Mouse (Mus musculus) heart, embryonic 14.5 days (tissue): ENCODE data around the gene Smok3c. TPM values are rescaled to one million over a fixed set of nuclear protein-coding genes. Genes with fewer than 3 reads are reported as not detected.
"Not testable (repeated sequence)": the region's sequence is repeated elsewhere in the genome, so short reads cannot be mapped to it uniquely, and the experiment has no call there.

Experiments
- ATAC-seq: fragments of 200-750 bp; cut with Nextera tagmentation; 2 replicates; pipeline ENCODE4 v1.8.0; 2017; ENCODE audit warnings: low read depth, moderate TSS enrichment; ENCODE audit not compliant: insufficient number of reproducible peaks, insufficient read depth, low FRiP score
- H3K27ac ChIP-seq, 2 experiments: fragments of 200-500 bp in 1 of 2; fragments of 300-500 bp in 1 of 2; sonication (generic) in 1 of 2; replicated peaks in 1 of 2; 2 replicates each; pipeline ENCODE4 v1.5.1; 2012 to 2014; ENCODE audit warnings: low read depth in 2 of 2, low read length in 2 of 2, control low read depth in 1 of 2, mild to moderate bottlenecking in 1 of 2, mixed read lengths in 1 of 2; ENCODE audit not compliant: control insufficient read depth in 1 of 2, insufficient read depth in 1 of 2
- H3K27me3 ChIP-seq: fragments of 300-500 bp; sonication (generic); 2 replicates; pipeline ENCODE4 v1.6.1; 2014; ENCODE audit warnings: mild to moderate bottlenecking, low read length, control low read depth; ENCODE audit not compliant: control insufficient read depth, insufficient read depth
- H3K36me3 ChIP-seq: fragments of 300-500 bp; sonication (generic); 2 replicates; pipeline ENCODE4 v1.6.1; 2014; ENCODE audit warnings: mild to moderate bottlenecking, control low read depth, low read length, mixed read lengths; ENCODE audit not compliant: control insufficient read depth, insufficient read depth
- H3K4me1 ChIP-seq, 2 experiments: fragments of 200-500 bp in 1 of 2; fragments of 300-500 bp in 1 of 2; sonication (generic) in 1 of 2; 2 replicates each; pipeline ENCODE4 v1.6.1; 2012 to 2014; ENCODE audit warnings: low read length in 2 of 2, control low read depth in 1 of 2, mixed read lengths in 1 of 2; ENCODE audit not compliant: control insufficient read depth in 2 of 2, insufficient read depth in 2 of 2
- H3K4me2 ChIP-seq: fragments of 300-500 bp; sonication (generic); 2 replicates; pipeline ENCODE4 v1.6.1; 2014; ENCODE audit warnings: mild to moderate bottlenecking, low read length
- H3K4me3 ChIP-seq, 2 experiments: fragments of 200-500 bp in 1 of 2; fragments of 300-500 bp in 1 of 2; sonication (generic) in 1 of 2; 2 replicates each; pipeline ENCODE4 v1.5.1; 2012 to 2014; ENCODE audit warnings: low read length in 2 of 2, mild to moderate bottlenecking in 2 of 2, control low read depth in 1 of 2, low read depth in 1 of 2, moderate library complexity in 1 of 2; ENCODE audit not compliant: control insufficient read depth in 1 of 2, insufficient read depth in 1 of 2
- H3K9ac ChIP-seq: fragments of 300-500 bp; sonication (generic); 2 replicates; pipeline ENCODE4 v1.6.1; 2014; ENCODE audit warnings: mild to moderate bottlenecking, low read length
- H3K9me3 ChIP-seq: fragments of 300-500 bp; sonication (generic); 2 replicates; pipeline ENCODE4 v1.6.1; 2016; ENCODE audit warnings: low read length, control low read depth; ENCODE audit not compliant: control insufficient read depth
- WGBS: fragments of 180-500 bp; shearing (Covaris S2); extraction: QIAGEN DNeasy Blood & Tissue Kit; methylation state at CpG from one replicate; pipeline ENCODE4 v1.1.7; 2014; 5-methylcytosine and 5-hydroxymethylcytosine counted together
- polyA plus RNA-seq: library from polyadenylated mRNA; unstranded; fragments of >200 nt; fragmentation: Nextera tagmentation; extraction: Ambion mirVana; gene quantifications from 2 replicates; pipeline ENCODE4 v1.2.1, GENCODE M21; 2014

The Smok3c gene
- polyA plus RNA-seq, 1 experiment from 2014 or later, result not detected

DNA sequence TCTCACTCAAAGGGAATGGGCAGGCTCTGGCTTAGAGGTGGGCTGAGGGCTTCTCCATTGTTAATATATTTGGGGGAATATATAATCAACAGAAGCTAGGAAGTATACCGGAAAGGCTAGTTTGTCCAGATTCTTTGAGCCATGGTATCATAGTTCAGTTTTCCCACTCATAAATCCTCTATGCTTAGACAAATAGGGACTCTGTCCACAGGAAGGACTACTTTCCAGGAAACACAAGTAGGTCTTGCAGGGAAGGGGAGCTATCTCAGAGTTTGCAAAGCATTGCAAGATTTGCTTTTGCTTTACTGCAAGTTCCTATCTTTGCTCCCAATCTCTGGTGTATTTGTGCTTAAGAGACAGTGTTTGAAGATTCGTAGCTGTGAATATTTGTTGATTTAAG is 52.0 kb downstream of the Smok3c start:
- H3K4me3 ChIP-seq, result no peak overlapping the region
- no peak overlapping the region for H3K9ac ChIP-seq
- H3K27me3 ChIP-seq, result no peaks in the 10 kb centered on the region
- H3K4me2 ChIP-seq, result no peak overlapping the region
- ATAC-seq, result no peak
- H3K9me3 ChIP-seq, result no peaks in the 10 kb centered on the region
- peaks cover 50% of the 10 kb centered on the region for H3K36me3 ChIP-seq
- H3K4me1 ChIP-seq, result no peaks in the 10 kb centered on the region
- no peak overlapping the region for H3K27ac ChIP-seq
- 94% methylated on average over 2 of the region's 2 CpGs for WGBS

GRCm38 (mm10) chr5:138107130-138107529 is 54.1 kb downstream of the Smok3c start:
- 62% methylated on average over 3 of the region's 3 CpGs for WGBS
- no peaks in the 10 kb centered on the region for H3K27me3 ChIP-seq

GRCm38 (mm10) chr5:138109847-138110396 is 56.9 kb downstream of the Smok3c start:
- H3K36me3 ChIP-seq, H3K9me3 ChIP-seq, H3K4me2 ChIP-seq, H3K27me3 ChIP-seq, H3K4me3 ChIP-seq, H3K27ac ChIP-seq, H3K9ac ChIP-seq, H3K4me1 ChIP-seq, ATAC-seq: not testable (repeated sequence)
- WGBS, result 58% methylated on average over 4 of the region's 4 CpGs

More at GRCm38 (mm10) chr5:138107130-138107529, 54.1 kb downstream of the Smok3c start:
- no peaks in the 10 kb centered on the region for H3K9me3 ChIP-seq
- no peak overlapping the region for H3K4me2 ChIP-seq
- no peaks in the 10 kb centered on the region for H3K4me1 ChIP-seq
- ATAC-seq, result no peak
- H3K9ac ChIP-seq, result no peak overlapping the region
- no peak overlapping the region for H3K27ac ChIP-seq
- peaks cover 29% of the 10 kb centered on the region for H3K36me3 ChIP-seq
- no peak overlapping the region for H3K4me3 ChIP-seq

Other genes with a start within 250 kb of the Smok3c start
- gene Pilra, start 216.9 kb upstream of the Smok3c start, polyA plus RNA-seq, result 3.2 and 3.8 TPM in 2 replicates
- gene Pilrb1, start 195.1 kb upstream of the Smok3c start, polyA plus RNA-seq, result 0.44 and 0.68 TPM in 2 replicates
- 2.6 and 2.7 TPM in 2 replicates for gene Pilrb2, start 181.4 kb upstream of the Smok3c start, polyA plus RNA-seq
- gene Cyp3a13, start 131.6 kb upstream of the Smok3c start, polyA plus RNA-seq, result not detected in 2 replicates
- gene Gjc3, start 90.1 kb upstream of the Smok3c start, polyA plus RNA-seq, result 0.11 TPM in 1 of 2 replicates, not detected in the other
- gene Azgp1, start 71.7 kb upstream of the Smok3c start, polyA plus RNA-seq, result not detected in 2 replicates
- gene Smok3a, start 31.9 kb upstream of the Smok3c start, polyA plus RNA-seq, result not detected in 2 replicates
- not detected in 2 replicates for gene Smok3b, start 31.8 kb upstream of the Smok3c start, polyA plus RNA-seq
- gene Zkscan1, start 31.9 kb downstream of the Smok3c start, polyA plus RNA-seq, result 13.3 and 13.8 TPM in 2 replicates
- 40.0 and 40.4 TPM in 2 replicates for gene Zscan21, start 63.7 kb downstream of the Smok3c start, polyA plus RNA-seq
- gene Zfp113, start 102.5 kb downstream of the Smok3c start, polyA plus RNA-seq, result 10.3 and 10.4 TPM in 2 replicates
- 242 and 254 TPM in 2 replicates for gene Cops6, start 107.9 kb downstream of the Smok3c start, polyA plus RNA-seq
- 9.4 and 9.6 TPM in 2 replicates for gene Ap4m1, start 118.8 kb downstream of the Smok3c start, polyA plus RNA-seq
- gene Mcm7, start 119.2 kb downstream of the Smok3c start, polyA plus RNA-seq, result 89.0 and 102 TPM in 2 replicates
- 65.2 and 66.0 TPM in 2 replicates for gene Taf6, start 134.3 kb downstream of the Smok3c start, polyA plus RNA-seq
- gene Cnpy4, start 134.3 kb downstream of the Smok3c start, polyA plus RNA-seq, result 18.5 and 22.8 TPM in 2 replicates
- gene Mblac1, start 141.1 kb downstream of the Smok3c start, polyA plus RNA-seq, result 6.1 and 6.5 TPM in 2 replicates
- not detected in 2 replicates for gene Nxpe5, start 172.7 kb downstream of the Smok3c start, polyA plus RNA-seq
- 80.5 and 93.6 TPM in 2 replicates for gene Lamtor4, start 202.3 kb downstream of the Smok3c start, polyA plus RNA-seq
- 2.9 and 3.3 TPM in 2 replicates for gene BC037034, start 210.8 kb downstream of the Smok3c start, polyA plus RNA-seq
- 0.57 and 0.75 TPM in 2 replicates for gene Gal3st4, start 219.6 kb downstream of the Smok3c start, polyA plus RNA-seq
- 0.05 TPM in 1 of 2 replicates, not detected in the other for gene Gm43720, start 226.8 kb downstream of the Smok3c start, polyA plus RNA-seq
- 1.3 and 1.5 TPM in 2 replicates for gene Gpc2, start 226.8 kb downstream of the Smok3c start, polyA plus RNA-seq
- gene Stag3, start 227.0 kb downstream of the Smok3c start, polyA plus RNA-seq, result 2.0 and 2.1 TPM in 2 replicates